Mouse (Mus musculus): ENCODE measurements around the gene Scn11a.

Scn11a gene

DNA sequence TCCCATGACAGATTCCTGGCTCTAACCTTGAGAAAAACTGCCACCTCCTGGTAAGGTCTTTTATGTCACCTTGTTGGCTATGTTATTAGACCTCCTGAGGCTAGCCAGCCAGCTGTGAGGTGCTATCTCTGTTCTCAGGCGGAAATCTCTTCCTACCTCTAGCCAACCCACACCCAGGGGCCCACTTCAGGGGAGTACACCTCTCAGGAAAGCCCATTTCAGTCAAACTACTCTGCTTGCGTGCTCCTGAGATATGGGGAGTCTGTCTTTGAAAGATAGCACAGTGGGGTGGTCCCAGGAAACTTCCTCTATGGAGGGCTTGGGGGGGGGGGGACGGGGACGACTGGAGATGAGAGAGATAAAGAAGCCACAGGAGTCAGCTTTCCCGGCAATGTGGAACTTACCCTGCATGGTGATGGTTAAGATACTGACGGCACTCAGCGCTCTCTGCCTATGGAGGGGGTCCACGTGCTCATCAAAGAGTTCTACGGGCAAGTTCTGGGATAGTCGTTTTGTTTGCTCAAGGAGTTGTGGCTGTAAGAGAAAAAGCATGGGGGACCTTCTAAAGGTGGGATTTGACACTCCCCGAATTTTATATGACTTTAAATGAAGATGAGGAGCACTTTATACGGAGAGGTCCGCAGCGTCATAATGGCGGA lies 29.9 kb downstream of the Scn11a start:
- in situ Hi-C loops (cut with MboI), result no loop called here

GRCm38 (mm10) chr9:119794470-119794869 lies 30.8 kb downstream of the Scn11a start:
- in situ Hi-C loops (cut with MboI), result no loop called here

DNA sequence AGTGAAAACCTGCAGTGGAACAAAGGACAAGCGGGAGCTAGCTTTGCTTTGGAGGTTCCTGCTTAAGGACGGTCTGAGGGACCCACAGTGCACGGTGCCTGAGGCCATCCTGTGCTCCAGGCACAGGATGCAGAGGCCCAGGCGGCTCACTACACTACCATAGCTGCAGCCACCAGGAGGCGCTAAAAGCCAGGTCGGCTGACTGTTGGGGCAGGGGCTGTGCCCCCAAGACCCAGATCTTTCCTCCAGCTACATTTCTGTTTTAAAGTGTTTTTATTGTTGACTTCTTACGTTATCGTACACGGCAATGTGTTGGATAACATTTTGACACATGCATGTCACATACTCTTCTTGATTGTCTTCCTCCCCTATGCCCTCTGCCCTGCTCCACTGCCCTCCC lies 32.8 kb downstream of the Scn11a start:
- in situ Hi-C loops (cut with MboI), result no loop called here

DNA sequence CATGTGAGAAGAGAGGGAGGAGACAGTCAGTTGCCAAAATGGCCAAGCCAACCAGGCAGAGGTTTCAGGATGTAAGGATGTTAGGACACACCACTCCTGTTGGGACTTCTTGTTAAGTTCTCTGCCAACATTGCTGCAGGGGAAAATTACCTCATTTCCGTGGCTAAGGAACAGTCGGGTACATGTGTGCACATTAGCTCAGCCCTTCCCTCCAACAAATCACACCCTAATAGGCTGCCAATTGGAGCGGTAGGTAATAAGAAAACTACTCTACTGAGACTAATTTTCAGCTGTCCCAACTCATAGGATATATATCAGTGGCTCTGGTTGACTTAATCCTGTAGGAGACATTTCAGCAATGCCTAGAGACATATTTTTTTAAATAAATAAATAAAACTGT lies 44.4 kb downstream of the Scn11a start:
- in situ Hi-C loops (cut with MboI), result no loop called here

GRCm38 (mm10) chr9:119776661-119777060 lies 48.6 kb downstream of the Scn11a start:
- in situ Hi-C loops (cut with MboI), result no loop called here

DNA sequence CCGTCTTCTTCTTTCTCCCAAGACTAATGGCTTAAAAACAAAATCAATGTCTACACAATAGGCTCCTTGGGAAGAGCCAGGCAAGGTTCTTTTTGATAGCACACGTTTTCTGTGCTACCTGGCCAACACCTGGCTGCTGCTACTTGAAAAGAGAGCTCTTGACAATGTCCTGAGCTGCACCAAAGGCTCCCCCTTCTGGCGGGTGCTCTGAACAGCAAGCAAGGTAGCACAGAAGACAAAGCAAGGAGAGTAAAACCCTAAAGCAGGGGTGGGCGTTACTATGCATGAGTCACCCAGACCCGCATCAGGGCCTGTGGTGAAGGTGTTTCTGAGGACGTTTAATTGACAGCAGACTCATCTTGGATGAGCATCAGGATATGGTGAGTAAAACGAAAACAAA lies 56.7 kb downstream of the Scn11a start:
- in situ Hi-C loops (cut with MboI), result no loop called here

GRCm38 (mm10) chr9:119760226-119760625 lies 65.0 kb downstream of the Scn11a start:
- in situ Hi-C loops (cut with MboI), result no loop called here

GRCm38 (mm10) chr9:119759457-119759856 lies 65.8 kb downstream of the Scn11a start:
- in situ Hi-C loops (cut with MboI), result no loop called here

- in situ Hi-C loops (cut with MboI), result no loop called here
Measured at GRCm38 (mm10) chr9:119751507-119751906, 73.7 kb downstream of the Scn11a start.

DNA sequence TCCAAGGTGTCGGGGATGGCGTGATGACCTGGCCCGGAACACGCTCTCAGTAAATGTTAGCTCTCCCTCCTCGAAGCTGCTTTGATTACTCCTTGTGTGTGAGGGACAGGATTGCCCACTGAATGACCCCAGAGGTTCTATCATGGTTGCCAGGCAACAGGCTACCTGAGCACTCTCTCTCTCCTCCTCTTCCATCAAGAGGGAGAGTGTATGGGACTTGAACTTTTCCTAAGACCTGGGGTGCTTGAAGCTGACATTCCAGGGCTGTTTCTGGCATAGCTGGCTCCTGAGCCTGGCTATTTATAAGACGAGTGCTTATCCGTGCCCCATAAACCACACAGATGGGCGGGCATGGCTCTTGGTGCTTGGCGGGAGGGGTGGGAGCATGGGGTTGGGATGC lies 76.1 kb downstream of the Scn11a start:
- in situ Hi-C loops (cut with MboI), result no loop called here

GRCm38 (mm10) chr9:119743900-119744299 lies 81.4 kb downstream of the Scn11a start:
- in situ Hi-C loops (cut with MboI), result no loop called here

- in situ Hi-C loops (cut with MboI), result no loop called here
Measured at GRCm38 (mm10) chr9:119743312-119743711, 81.9 kb downstream of the Scn11a start.

- in situ Hi-C loops (cut with MboI), result no loop called here
Measured at GRCm38 (mm10) chr9:119741101-119741786, 84.0 kb downstream of the Scn11a start.

DNA sequence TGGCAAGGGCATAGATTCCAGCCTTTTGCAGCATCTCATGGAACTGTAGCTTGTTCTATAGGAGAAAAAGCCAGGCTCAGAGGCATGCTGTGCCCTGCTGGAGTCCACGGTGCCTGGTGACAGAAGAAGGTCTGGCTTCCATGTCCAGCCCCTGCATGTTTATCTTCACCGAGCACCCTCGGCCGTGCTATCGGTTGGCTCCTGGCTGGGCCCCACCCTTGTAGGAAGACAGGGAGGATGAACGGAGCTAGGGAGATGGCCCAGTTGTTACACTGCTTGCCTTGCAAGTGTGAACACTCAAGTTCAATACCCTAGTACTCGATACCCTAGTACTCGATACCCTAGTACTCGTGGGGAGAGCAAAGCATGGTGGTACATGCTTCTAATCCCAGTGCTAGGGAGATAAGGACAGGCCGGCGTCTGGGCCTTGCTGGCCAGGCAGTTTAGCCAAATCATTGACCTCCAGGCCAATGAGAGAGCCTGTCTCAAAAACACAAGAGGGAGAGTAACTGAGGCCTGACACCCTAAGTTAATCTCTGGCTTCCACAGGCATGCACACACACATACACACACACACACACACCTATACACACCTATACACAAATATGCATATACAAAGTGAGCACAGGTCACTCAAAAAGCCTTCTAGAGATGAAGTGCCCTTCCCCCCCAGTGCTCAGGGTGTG lies 96.7 kb downstream of the Scn11a start:
- in situ Hi-C loops (cut with MboI), result no loop called here

DNA sequence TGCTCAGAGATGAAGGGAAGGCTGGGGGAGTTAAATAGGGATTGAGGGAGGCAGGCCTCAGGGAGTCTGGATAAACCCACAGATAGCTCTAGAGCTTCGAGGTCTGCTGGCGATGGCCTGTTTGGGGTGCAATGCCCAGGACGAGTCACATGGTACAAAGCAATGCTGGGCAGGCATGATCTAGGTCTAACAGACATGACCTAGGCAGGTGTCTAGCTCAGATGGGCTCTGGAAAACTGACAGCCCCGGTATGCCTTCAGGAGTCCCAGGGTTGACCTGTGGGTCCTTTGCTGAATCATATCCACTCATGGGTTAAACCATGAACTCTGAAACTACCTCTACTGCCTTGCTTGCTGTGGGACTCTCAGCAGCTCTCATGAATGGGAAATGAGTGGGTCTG lies 98.3 kb downstream of the Scn11a start:
- in situ Hi-C loops (cut with MboI), result no loop called here

DNA sequence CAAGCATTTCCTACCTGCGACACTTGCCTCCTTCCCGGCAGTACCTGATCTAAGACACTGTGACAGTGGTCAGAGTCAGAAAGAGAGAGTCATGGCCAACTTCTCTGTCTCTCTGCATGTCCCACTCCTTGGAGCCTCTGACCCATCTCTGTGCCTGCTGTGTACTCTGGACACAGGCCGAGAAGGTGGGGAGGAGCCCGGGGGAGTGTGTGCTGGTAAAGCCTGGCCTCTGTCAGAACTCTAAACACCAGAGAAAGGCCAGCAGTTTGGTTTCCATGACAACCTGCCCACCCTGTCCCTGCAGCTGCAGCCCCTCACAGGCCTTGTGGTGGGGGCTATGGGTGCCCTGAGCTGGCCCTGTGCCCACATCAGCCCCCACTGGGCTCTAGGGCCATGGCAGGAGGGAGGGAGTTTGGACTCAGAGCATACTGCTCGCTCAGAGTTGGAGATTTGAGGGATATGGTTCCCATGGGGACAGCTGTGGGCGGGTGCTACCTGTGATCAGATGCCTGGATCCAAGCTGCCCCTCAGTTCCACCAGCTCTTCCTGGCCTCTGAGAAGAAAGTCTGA lies 99.9 kb downstream of the Scn11a start:
- in situ Hi-C loops (cut with MboI), result no loop called here

GRCm38 (mm10) chr9:119719222-119719621 lies 106.0 kb downstream of the Scn11a start, which contains the start of gene Scn10a:
Scn10a (minus strand) TSS chr9:119719322.
- in situ Hi-C loops (cut with MboI), result no loop called here

GRCm38 (mm10) chr9:119706700-119707099 lies 118.6 kb downstream of the Scn11a start:
- in situ Hi-C loops (cut with MboI), result no loop called here

Measured in mature B cell (primary cell).